8 mouse cellular contexts compared by ENCODE assay signal in the genomic region with DNA sequence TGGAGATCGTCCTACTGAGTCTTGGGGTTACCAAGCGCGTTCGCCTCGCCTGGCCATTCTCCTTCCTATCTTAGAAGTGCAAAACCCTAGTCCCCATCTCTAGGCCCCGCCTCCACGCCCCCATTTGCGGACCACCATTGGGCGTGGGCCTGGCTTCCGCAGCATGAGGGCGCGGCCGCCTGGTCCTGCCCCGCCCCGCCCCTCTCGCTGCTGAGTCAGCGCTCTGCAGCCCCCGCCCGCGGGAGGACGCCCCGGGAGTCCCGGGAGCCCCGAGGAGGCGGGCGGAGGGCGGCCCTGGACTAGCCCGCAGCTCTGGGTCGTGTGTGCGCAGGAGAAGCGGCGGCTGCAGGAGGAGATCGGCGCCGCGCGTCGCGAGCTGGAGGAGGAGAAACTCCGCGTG. TPM values are rescaled to one million over a fixed set of nuclear protein-coding genes. Genes with fewer than 3 reads are reported as not detected.
A peak's percentile ranks its signal among the peaks of the same experiment; 100 is the strongest.
DNase-seq lines count a peak whose midpoint lies in the region; ATAC-seq and TF ChIP-seq lines count a peak whose summit lies in the region.

No protein-coding gene starts in this region.

- H3K27ac ChIP-seq in bone marrow macrophage, adult 2 months (ENCODE audit: insufficient read depth, low read depth, low read length), result no peak overlapping the region
- H3K27ac ChIP-seq in heart, embryonic 13.5 days (replicated peaks), result no peak overlapping the region
- H3K27ac ChIP-seq in limb, embryonic 14.5 days (replicated peaks; ENCODE audit: low read depth, low read length), result no peak overlapping the region
- no peak overlapping the region for H3K27ac ChIP-seq in neural tube, embryonic 11.5 days (ENCODE audit: low read depth, low read length)

- ATAC-seq in heart, embryonic 13.5 days (ENCODE audit: extremely low read depth, insufficient number of reproducible peaks, low FRiP score, low TSS enrichment), result peak; percentile 25; the same call in 1 of the 2 replicates
- peak; percentile 88 for ATAC-seq in limb, embryonic 14.5 days (ENCODE audit: low FRiP score, low read depth)
- peak; percentile 78 for ATAC-seq in neural tube, embryonic 11.5 days (ENCODE audit: insufficient read depth, low FRiP score, low TSS enrichment)
- no peak for ATAC-seq in activated CD4-positive, CD25-positive, alpha-beta regulatory T cell, adult 4 months

- TF ChIP-seq CTCF in bone marrow macrophage, adult 2 months (IDR thresholded peaks at IDR 0.05; ENCODE audit: low read depth, low read length), result no peak

- H3K36me3 ChIP-seq in heart, embryonic 13.5 days, result peaks cover 5% of the 10 kb centered on the region; the same call in 1 of the 2 replicates
- H3K36me3 ChIP-seq in limb, embryonic 14.5 days (ENCODE audit: control insufficient read depth, insufficient read depth, low read length), result no peaks in the 10 kb centered on the region
- no peaks in the 10 kb centered on the region for H3K36me3 ChIP-seq in neural tube, embryonic 11.5 days (ENCODE audit: control insufficient read depth, insufficient read depth, low read length)

- H3K4me1 ChIP-seq in bone marrow macrophage, adult 2 months (ENCODE audit: control insufficient read depth, insufficient read depth, low read length), result peaks cover 4% of the 10 kb centered on the region; the same call in 1 of the 2 replicates
- peaks cover 48% of the 10 kb centered on the region for H3K4me1 ChIP-seq in heart, embryonic 13.5 days
- peaks cover 2% of the 10 kb centered on the region; the same call in 1 of the 2 replicates for H3K4me1 ChIP-seq in limb, embryonic 14.5 days (ENCODE audit: control insufficient read depth, insufficient read depth, low read length)
- H3K4me1 ChIP-seq in neural tube, embryonic 11.5 days (ENCODE audit: control insufficient read depth, insufficient read depth, low read length), result peaks cover 3% of the 10 kb centered on the region; the same call in 1 of the 2 replicates

- peaks cover 63% of the 10 kb centered on the region for H3K27me3 ChIP-seq in heart, embryonic 13.5 days (replicated peaks)
- peaks cover 32% of the 10 kb centered on the region for H3K27me3 ChIP-seq in limb, embryonic 14.5 days (ENCODE audit: control insufficient read depth, insufficient read depth, low read length)
- peaks cover 34% of the 10 kb centered on the region for H3K27me3 ChIP-seq in neural tube, embryonic 11.5 days (ENCODE audit: control insufficient read depth, insufficient read depth, low read length)

- intact Hi-C loops in left cerebral cortex, postnatal 4 days (cut with DNase I), result no loop called here

- peak overlapping the region; percentile 73 for H3K9ac ChIP-seq in heart, embryonic 13.5 days
- H3K9ac ChIP-seq in limb, embryonic 14.5 days (ENCODE audit: low read depth, low read length, severe bottlenecking), result peak overlapping the region; percentile 55
- H3K9ac ChIP-seq in neural tube, embryonic 11.5 days (ENCODE audit: low read length), result peak overlapping the region; percentile 56

- no peaks in the 10 kb centered on the region for H3K9me3 ChIP-seq in heart, embryonic 13.5 days
- no peaks in the 10 kb centered on the region for H3K9me3 ChIP-seq in limb, embryonic 14.5 days (ENCODE audit: control insufficient read depth, low read length)
- no peaks in the 10 kb centered on the region for H3K9me3 ChIP-seq in neural tube, embryonic 11.5 days (ENCODE audit: control insufficient read depth, low read length)

- peak overlapping the region; percentile 25; the same call in 1 of the 2 replicates for H3K4me3 ChIP-seq in bone marrow macrophage, adult 2 months (ENCODE audit: insufficient read depth, low read length)
- H3K4me3 ChIP-seq in heart, embryonic 13.5 days, result peak overlapping the region; percentile 56
- peak overlapping the region; percentile 45 for H3K4me3 ChIP-seq in limb, embryonic 14.5 days (replicated peaks; ENCODE audit: low read length)
- peak overlapping the region; percentile 43 for H3K4me3 ChIP-seq in neural tube, embryonic 11.5 days (ENCODE audit: low read depth, low read length)

- peak overlapping the region; percentile 81 for H3K4me2 ChIP-seq in heart, embryonic 13.5 days
- H3K4me2 ChIP-seq in limb, embryonic 14.5 days (replicated peaks; ENCODE audit: low read depth, low read length, severe bottlenecking), result peak overlapping the region; percentile 79
- peak overlapping the region; percentile 72 for H3K4me2 ChIP-seq in neural tube, embryonic 11.5 days (ENCODE audit: low read depth)

- WGBS in heart, embryonic 13.5 days, result 1% methylated on average over 41 of the region's 41 CpGs
- 2% methylated on average over 36 of the region's 41 CpGs for WGBS in limb, embryonic 14.5 days
- 1% methylated on average over 41 of the region's 41 CpGs for WGBS in neural tube, embryonic 11.5 days

- peak; percentile 51 for DNase-seq in left cerebral cortex, postnatal 4 days
- no peak for DNase-seq in left cerebral cortex, adult 11 months (ENCODE audit: low spot score)
- peak; percentile 74 for DNase-seq in limb, embryonic 14.5 days (ENCODE audit: low spot score)
- DNase-seq in neural tube, embryonic 11.5 days (ENCODE audit: low spot score), result peak; percentile 82
- peak; percentile 79 to 86 for DNase-seq in thymus, postnatal 36 days

- TF ChIP-seq POLR2A in bone marrow macrophage, adult 2 months (IDR thresholded peaks at IDR 0.05; ENCODE audit: borderline replicate concordance, low read depth, low read length), result no peak
- TF ChIP-seq POLR2A in limb, embryonic 14.5 days (IDR thresholded peaks at IDR 0.05; ENCODE audit: borderline replicate concordance, extremely low read depth, insufficient read depth, insufficient read length), result no peak

RNA-seq across cellular contexts. Expression of gene Palm3, which starts 4.6 kb away (rescaled TPM):
- 10 to 100 TPM; 13.2 to 15.5 TPM for total RNA-seq in left cerebral cortex, postnatal 4 days (2021)
- polyA plus RNA-seq in bone marrow macrophage, adult 2 months (2012; ENCODE audit: insufficient read depth, insufficient read length, missing spikeins), result not detected in 2 replicates
- 1.2 and 1.6 TPM in 2 replicates for polyA plus RNA-seq in heart, embryonic 13.5 days (2015; fragmentation: Nextera tagmentation; extraction: Ambion mirVana)
- 4.5 and 8.6 TPM in 2 replicates for polyA plus RNA-seq in limb, embryonic 14.5 days (2012; rRNA removed)
- 3.0 and 4.6 TPM in 2 replicates for polyA plus RNA-seq in limb, embryonic 14.5 days (2014; fragmentation: Nextera tagmentation; extraction: Ambion mirVana)
- polyA plus RNA-seq in neural tube, embryonic 11.5 days (2014; fragmentation: Nextera tagmentation; extraction: Ambion mirVana), result 4.4 TPM in 2 replicates
- 1 to 10 TPM; 1.1 to 2.4 TPM for polyA plus RNA-seq in activated CD4-positive, CD25-positive, alpha-beta regulatory T cell, adult 4 months (2017; shearing (Covaris generic))

RNA-seq across cellular contexts. Expression of gene 2210011C24Rik, which starts 13.9 kb away (rescaled TPM):
- not detected for total RNA-seq in left cerebral cortex, postnatal 4 days (2021)
- 2.4 and 2.8 TPM in 2 replicates for polyA plus RNA-seq in bone marrow macrophage, adult 2 months (2012; ENCODE audit: insufficient read depth, insufficient read length, missing spikeins)
- not detected in 2 replicates for polyA plus RNA-seq in heart, embryonic 13.5 days (2015; fragmentation: Nextera tagmentation; extraction: Ambion mirVana)
- 0.35 and 1.1 TPM in 2 replicates for polyA plus RNA-seq in limb, embryonic 14.5 days (2012; rRNA removed)
- 0.44 and 2.0 TPM in 2 replicates for polyA plus RNA-seq in limb, embryonic 14.5 days (2014; fragmentation: Nextera tagmentation; extraction: Ambion mirVana)
- polyA plus RNA-seq in neural tube, embryonic 11.5 days (2014; fragmentation: Nextera tagmentation; extraction: Ambion mirVana), result not detected in 2 replicates
- polyA plus RNA-seq in activated CD4-positive, CD25-positive, alpha-beta regulatory T cell, adult 4 months (2017; shearing (Covaris generic)), result 1 to 10 TPM in 1 of 2 experiments, under 1 TPM in 1; 0.83 to 1.1 TPM

RNA-seq across cellular contexts. Expression of gene Il27ra, which starts 16.5 kb away (rescaled TPM):
- total RNA-seq in left cerebral cortex, postnatal 4 days (2021), result 1 to 10 TPM; 1.5 to 1.6 TPM
- polyA plus RNA-seq in bone marrow macrophage, adult 2 months (2012; ENCODE audit: insufficient read depth, insufficient read length, missing spikeins), result 0.68 and 1.7 TPM in 2 replicates
- polyA plus RNA-seq in heart, embryonic 13.5 days (2015; fragmentation: Nextera tagmentation; extraction: Ambion mirVana), result 4.6 and 5.4 TPM in 2 replicates
- polyA plus RNA-seq in limb, embryonic 14.5 days (2012; rRNA removed), result 2.1 and 2.3 TPM in 2 replicates
- polyA plus RNA-seq in limb, embryonic 14.5 days (2014; fragmentation: Nextera tagmentation; extraction: Ambion mirVana), result 0.78 and 0.79 TPM in 2 replicates
- 0.12 and 0.13 TPM in 2 replicates for polyA plus RNA-seq in neural tube, embryonic 11.5 days (2014; fragmentation: Nextera tagmentation; extraction: Ambion mirVana)
- 100 to 1,000 TPM; 185 to 292 TPM for polyA plus RNA-seq in activated CD4-positive, CD25-positive, alpha-beta regulatory T cell, adult 4 months (2017; shearing (Covaris generic))

RNA-seq across cellular contexts. Expression of gene Rln3, which starts 18.9 kb away (rescaled TPM):
- total RNA-seq in left cerebral cortex, postnatal 4 days (2021), result not detected
- not detected in 2 replicates for polyA plus RNA-seq in bone marrow macrophage, adult 2 months (2012; ENCODE audit: insufficient read depth, insufficient read length, missing spikeins)
- polyA plus RNA-seq in heart, embryonic 13.5 days (2015; fragmentation: Nextera tagmentation; extraction: Ambion mirVana), result 0.25 TPM in 1 of 2 replicates, not detected in the other
- not detected in 2 replicates for polyA plus RNA-seq in limb, embryonic 14.5 days (2012; rRNA removed)
- polyA plus RNA-seq in limb, embryonic 14.5 days (2014; fragmentation: Nextera tagmentation; extraction: Ambion mirVana), result not detected in 2 replicates
- not detected in 2 replicates for polyA plus RNA-seq in neural tube, embryonic 11.5 days (2014; fragmentation: Nextera tagmentation; extraction: Ambion mirVana)
- 10 to 100 TPM; 44.3 to 60.9 TPM for polyA plus RNA-seq in activated CD4-positive, CD25-positive, alpha-beta regulatory T cell, adult 4 months (2017; shearing (Covaris generic))

RNA-seq across cellular contexts. Expression of gene 1700067K01Rik, which starts 24.6 kb away (rescaled TPM):
- 1 to 10 TPM in 1 of 2 experiments, under 1 TPM in 1; 0.46 to 1.1 TPM for total RNA-seq in left cerebral cortex, postnatal 4 days (2021)
- 0.56 TPM in 1 of 2 replicates, not detected in the other for polyA plus RNA-seq in bone marrow macrophage, adult 2 months (2012; ENCODE audit: insufficient read depth, insufficient read length, missing spikeins)
- 0.50 and 0.53 TPM in 2 replicates for polyA plus RNA-seq in heart, embryonic 13.5 days (2015; fragmentation: Nextera tagmentation; extraction: Ambion mirVana)
- 0.72 and 0.73 TPM in 2 replicates for polyA plus RNA-seq in limb, embryonic 14.5 days (2012; rRNA removed)
- 1.6 and 2.3 TPM in 2 replicates for polyA plus RNA-seq in limb, embryonic 14.5 days (2014; fragmentation: Nextera tagmentation; extraction: Ambion mirVana)
- 0.70 and 0.77 TPM in 2 replicates for polyA plus RNA-seq in neural tube, embryonic 11.5 days (2014; fragmentation: Nextera tagmentation; extraction: Ambion mirVana)
- under 1 TPM in 1 of 2 experiments, not detected in 1; 0.95 TPM for polyA plus RNA-seq in activated CD4-positive, CD25-positive, alpha-beta regulatory T cell, adult 4 months (2017; shearing (Covaris generic))

Comparison
In these comparisons a context has a peak if more than half of its experiments do, and no peak if none do; other contexts are left out.
1. RNA of gene Il27ra, which starts 16.5 kb away (polyA plus RNA-seq): 185 to 292 TPM in activated CD4-positive, CD25-positive, alpha-beta regulatory T cell, adult 4 months; 4.6 to 5.4 TPM in heart, embryonic 13.5 days, 0.78 to 2.3 TPM in limb, embryonic 14.5 days, 0.68 to 1.7 TPM in bone marrow macrophage, adult 2 months and 0.12 to 0.13 TPM in neural tube, embryonic 11.5 days; every median in the first group is over 10 times any median in the second.
2. Peak in every context shown above with its lines, with median percentiles within 50 percentile points of each other: H3K4me3 ChIP-seq, H3K4me2 ChIP-seq and H3K9ac ChIP-seq.